Mouse (Mus musculus): ENCODE measurements at regions not wholly inside any gene's neighbourhood (a gene's known extent, or its start where the extent isn't known, plus 50 kb on each side); places are given as distances from the start of the nearest gene placed in this dataset.

- no peak for DNase-seq (ENCODE audit: low spot score in 2 of 2)
These were observed 92.0 kb downstream of the Cdc5l start for GRCm38 (mm10) chr17:45341573-45341972.

DNA sequence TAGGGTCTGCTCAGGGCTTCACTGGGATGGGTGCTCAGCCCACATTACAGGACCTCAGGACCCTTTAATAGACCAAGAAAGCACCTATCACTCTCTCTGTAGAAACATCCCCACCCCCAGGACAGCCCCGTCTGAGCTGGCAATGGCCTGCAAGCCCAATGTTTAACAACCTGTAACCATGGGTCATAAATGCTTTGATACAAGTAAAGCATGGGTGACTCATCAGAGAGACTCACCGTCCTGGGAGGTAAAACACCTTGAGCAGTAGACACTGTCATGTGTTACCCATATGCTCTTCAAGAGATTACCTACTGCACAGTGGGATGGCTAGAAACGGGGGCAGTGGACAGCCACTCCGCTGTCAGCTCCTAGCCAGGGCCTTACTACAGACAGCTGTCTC lies 92.7 kb downstream of the Cdc5l start:
- DNase-seq (ENCODE audit: low spot score in 2 of 2), result no peak

DNA sequence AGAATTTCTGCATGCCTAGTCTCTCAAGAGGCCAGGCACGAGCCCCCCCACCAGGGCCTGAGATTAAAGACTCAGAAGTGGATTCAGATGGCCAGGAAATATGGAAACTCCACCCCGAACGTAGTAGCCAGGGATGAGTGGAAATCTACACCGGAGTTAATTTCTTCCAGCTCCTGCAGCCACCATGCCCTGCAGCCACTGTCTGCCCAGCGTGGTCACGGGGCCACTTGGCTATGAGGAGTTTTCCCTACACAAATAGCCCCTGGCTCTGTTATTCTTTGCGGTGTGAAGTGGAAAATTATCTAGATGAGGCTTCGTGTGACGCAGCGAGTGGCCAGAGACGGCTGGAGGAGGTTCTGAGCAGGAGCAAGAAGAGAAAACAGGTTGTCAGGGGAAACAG lies 94.3 kb downstream of the Cdc5l start:
- no peak for DNase-seq (ENCODE audit: low spot score in 2 of 2)

DNA sequence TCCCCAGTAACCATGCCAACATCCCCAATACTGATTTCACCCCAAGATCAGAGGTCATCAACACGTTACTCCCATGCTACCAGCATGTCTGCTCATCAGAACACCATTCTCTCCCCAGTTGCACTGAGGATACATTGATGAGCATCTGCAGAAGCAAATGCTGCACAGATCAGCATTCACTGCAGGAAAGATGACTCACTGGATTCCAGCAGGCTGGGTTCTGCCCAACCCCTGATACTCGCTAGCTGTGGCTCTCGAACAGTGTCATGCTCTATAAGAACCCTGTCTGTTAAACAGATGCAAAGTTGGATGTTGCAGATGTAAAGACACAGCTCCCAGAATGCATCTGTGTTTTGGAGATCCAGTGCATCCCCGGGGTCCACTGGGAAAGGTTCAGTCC lies 95.5 kb downstream of the Cdc5l start:
- no peak for DNase-seq (ENCODE audit: low spot score in 2 of 2)

DNA sequence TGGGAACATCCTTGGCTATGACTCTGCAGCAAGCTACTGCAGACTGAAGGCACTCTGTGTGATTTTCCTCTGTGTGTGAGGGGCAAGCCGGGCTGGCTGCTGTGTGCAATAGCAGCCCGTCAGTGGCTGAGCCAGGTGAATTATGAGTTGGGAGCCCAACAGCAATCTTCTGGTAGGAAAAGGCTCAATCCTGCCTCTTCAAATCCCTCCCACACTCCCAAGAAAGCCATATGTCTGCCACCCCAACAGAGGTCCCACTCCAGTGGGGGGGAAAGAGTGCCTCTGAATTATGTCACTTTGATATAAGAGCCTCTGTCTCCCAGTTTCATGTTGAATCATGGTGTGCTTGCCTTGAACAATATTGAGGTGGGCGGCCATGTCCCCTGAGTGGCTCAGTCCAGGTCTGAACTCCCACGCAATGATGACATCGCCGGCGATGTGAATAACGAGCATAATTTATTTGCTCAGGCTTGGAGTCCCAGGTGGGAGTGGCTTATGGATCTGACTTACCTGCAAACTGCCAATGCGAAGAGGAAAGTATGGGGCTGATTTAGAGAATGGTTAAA lies 97.9 kb downstream of the Cdc5l start:
- DNase-seq (ENCODE audit: low spot score in 2 of 2), result no peak

- DNase-seq (ENCODE audit: low spot score in 2 of 2), result no peak
These were observed 98.7 kb downstream of the Cdc5l start for GRCm38 (mm10) chr17:45334732-45335381.

DNA sequence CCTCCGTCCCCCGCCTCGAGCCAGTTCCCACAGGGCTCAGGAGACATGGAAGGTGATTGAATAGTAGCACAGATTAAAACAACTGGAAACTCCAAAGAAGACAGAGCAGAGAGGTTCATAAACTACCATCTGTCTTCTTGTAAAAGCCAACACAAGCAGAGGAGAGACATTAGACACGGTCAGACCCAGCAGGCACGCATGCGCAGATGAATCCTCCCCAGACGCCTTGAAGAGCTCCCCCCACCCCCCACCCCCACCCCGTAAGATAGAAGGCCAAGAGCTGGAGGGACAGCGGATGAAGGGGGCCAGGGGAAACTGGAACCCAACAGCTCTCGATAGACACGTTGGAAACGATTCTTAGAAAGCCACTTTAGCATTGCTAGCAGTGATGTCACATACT lies 101.2 kb downstream of the Cdc5l start:
- DNase-seq (ENCODE audit: low spot score in 2 of 2), result no peak

DNA sequence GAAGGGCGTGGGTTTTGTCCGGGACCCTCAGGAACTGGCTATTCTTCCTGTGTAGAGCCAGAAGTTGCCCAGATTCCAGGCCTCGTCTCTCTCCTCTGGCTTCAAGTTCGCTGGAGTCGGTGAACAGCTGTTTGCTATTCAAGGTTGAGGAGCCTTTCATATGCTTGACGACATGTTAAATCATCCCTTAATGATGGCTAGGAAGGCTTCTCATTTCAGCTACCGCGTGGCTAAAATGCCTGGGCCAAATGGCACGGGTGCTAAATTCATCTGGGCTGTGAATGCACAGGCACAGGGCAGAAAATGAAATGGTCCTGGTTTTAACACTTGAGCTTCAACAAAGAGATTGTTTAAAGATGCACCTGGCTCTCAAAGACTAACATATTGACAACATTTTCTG lies 104.3 kb downstream of the Cdc5l start:
- DNase-seq (ENCODE audit: low spot score in 2 of 2), result no peak

GRCm38 (mm10) chr17:45326726-45327125 lies 106.8 kb downstream of the Cdc5l start:
- no peak for DNase-seq (ENCODE audit: low spot score in 2 of 2)

- no peak for DNase-seq (ENCODE audit: low spot score in 2 of 2)
These were observed 107.4 kb downstream of the Cdc5l start for GRCm38 (mm10) chr17:45326173-45326572.

- DNase-seq (ENCODE audit: low spot score in 2 of 2), result no peak
These were observed 110.7 kb downstream of the Cdc5l start for GRCm38 (mm10) chr17:45322842-45323241.

DNA sequence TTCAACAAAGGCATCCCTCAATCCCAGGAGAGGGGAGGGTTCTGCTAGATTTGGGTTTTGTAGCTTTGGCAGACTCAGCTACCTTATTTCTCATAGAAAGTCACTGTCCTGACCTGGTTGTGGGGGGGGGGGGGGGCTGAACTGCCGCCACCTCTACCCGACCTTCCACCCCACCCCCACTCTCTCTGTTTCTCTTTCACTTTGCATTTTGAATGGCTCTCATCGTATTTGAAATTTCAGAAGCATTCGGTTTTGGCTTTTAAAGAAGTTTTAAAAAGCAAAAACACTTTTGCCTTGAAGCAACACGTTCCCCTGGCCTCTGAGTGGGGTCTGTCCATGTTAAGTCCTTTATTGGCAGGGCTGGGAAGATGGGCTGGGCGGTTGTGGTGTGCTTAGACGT lies 113.5 kb downstream of the Cdc5l start:
- peak; percentile 7 to 11 for DNase-seq (ENCODE audit: low spot score in 2 of 2)

- DNase-seq (ENCODE audit: low spot score in 2 of 2), result no peak
These were observed 115.1 kb downstream of the Cdc5l start for GRCm38 (mm10) chr17:45318211-45319076.

DNA sequence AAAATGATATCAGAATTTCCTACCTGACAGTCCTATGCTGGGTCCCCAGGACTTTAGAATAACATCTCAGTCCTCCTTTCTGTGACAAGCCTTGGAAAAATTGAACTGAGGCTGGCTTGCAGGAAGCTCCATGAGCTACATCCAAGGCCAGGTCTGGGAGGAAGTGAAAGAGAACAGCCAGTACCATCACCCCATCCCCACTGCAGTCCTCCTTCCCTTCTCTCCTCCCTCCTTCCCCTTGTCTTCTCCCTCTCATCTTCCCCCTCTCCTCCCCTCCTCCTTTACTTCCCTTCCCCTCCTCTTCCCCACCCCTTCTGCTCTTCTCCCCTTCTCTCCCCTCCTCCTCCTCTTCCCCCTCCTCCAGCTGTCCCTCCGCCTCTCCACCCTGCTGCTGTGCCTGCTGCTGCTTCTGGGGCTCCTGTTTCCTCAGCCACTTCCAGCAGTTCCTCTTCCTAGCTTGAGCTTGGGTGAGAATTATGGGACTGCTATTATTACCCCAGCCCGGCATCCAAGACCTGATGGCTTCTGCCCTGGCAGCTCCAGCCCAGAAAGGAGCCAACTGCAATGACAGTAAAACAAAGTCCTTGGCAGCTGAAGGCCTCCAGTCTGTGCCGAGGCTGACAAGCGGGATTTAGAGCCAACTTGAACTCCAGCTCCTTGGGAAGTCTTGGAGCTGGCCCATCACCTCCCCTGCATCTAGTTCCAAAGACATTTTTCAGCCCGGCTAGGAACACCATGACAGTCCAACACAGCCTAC lies 120.8 kb downstream of the Cdc5l start:
- no peak for DNase-seq (ENCODE audit: low spot score in 2 of 2)

GRCm38 (mm10) chr17:45306506-45306905 lies 127.0 kb downstream of the Cdc5l start:
- no peak for DNase-seq (ENCODE audit: low spot score in 2 of 2)

GRCm38 (mm10) chr17:45303183-45303582 lies 130.4 kb downstream of the Cdc5l start:
- no peak for DNase-seq (ENCODE audit: low spot score in 2 of 2)

GRCm38 (mm10) chr17:45298355-45298754 lies 135.2 kb downstream of the Cdc5l start:
- peak in 1 of 2 experiments; percentile 10 for DNase-seq (ENCODE audit: low spot score in 2 of 2)

DNA sequence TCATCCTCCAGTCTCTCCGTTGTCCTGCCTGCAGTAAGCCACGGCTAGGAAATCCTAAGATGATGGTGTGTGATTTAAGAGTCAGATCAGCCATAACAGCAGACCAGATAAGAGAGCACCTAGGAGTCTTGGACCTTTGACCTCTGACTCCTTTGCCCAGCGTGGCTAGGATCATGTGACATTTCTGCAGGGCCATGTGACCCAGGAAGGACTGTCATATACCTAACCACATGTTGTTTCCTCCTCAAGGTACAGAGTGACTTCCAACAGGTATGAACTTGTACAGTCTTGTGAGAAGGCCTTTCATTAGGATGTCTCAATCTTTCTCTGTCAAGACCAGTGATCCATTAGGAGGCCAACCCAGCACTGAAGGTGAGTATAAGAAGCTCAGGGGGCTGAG lies 135.7 kb downstream of the Cdc5l start:
- DNase-seq (ENCODE audit: low spot score in 2 of 2), result no peak

GRCm38 (mm10) chr17:45296363-45296762 lies 137.2 kb downstream of the Cdc5l start:
- DNase-seq (ENCODE audit: low spot score in 2 of 2), result no peak

- DNase-seq (ENCODE audit: low spot score in 2 of 2), result no peak
These were observed 138.7 kb downstream of the Cdc5l start for GRCm38 (mm10) chr17:45294886-45295285.

DNA sequence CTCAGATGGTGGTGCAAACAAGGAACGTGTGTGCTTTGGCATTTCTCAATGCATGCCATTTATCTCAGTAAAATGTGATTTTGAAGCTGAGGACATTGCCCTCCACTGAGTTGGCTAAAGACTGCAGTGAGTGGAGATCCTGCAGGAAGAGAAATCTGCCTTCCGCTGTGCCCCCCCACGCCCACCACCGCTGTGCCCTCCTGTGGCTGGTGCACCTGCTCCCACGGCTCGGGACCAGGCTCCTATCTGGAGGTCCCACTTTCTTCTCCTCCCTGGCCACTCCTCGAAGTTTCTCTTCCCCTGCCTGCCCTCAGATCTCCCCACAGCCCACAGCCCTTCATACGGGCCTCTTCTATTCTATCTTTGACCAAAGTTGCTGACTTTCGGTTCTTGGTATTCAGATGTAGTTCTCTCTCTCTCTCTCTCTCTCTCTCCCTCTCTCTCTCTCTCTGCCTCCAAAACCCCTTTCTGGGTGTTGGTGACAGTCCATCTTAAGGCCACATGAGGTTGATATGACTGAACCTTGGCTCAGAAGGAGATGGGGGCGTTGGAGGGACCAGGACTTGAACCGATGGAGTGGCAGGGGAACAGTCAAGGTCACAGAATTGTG lies 139.2 kb downstream of the Cdc5l start:
- no peak for DNase-seq (ENCODE audit: low spot score in 2 of 2)

- DNase-seq (ENCODE audit: low spot score in 2 of 2), result no peak
These were observed 140.7 kb downstream of the Cdc5l start for GRCm38 (mm10) chr17:45292883-45293282.

Measured in natural killer cell, adult 2 months (primary cell).